Mouse (Mus musculus): ENCODE data around the gene Lrba.

GRCm38 (mm10) chr3:86627008-86627743 lies 402.7 kb downstream of the Lrba start:
- TF ChIP-seq EP300 (optimal IDR thresholded peaks at IDR 0.05) (no peak), CTCF (IDR thresholded peaks at IDR 0.05; ENCODE audit: low read depth) (no peak)
